Mouse (Mus musculus) lung, embryonic 15.5 days (tissue): ENCODE measurements around the gene Fmnl2. TPM values are rescaled to one million over a fixed set of nuclear protein-coding genes. Genes with fewer than 3 reads are reported as not detected.
A peak's percentile ranks its signal among the peaks of the same experiment; 100 is the strongest.

Source experiments
- ATAC-seq: fragments of 200-750 bp; cut with Nextera tagmentation; 2 replicates; pipeline ENCODE4 v1.8.0; 2017; ENCODE audit warnings: moderate number of reproducible peaks, borderline replicate concordance; ENCODE audit not compliant: low FRiP score, low TSS enrichment; ENCODE audit errors: extremely low read depth
- H3K27ac ChIP-seq: fragments of 300-500 bp; sonication (generic); 2 replicates; pipeline ENCODE4 v1.5.1; 2015; ENCODE audit warnings: moderate library complexity, mild to moderate bottlenecking, inconsistent platforms
- H3K27me3 ChIP-seq: fragments of 300-500 bp; sonication (generic); 2 replicates; pipeline ENCODE4 v1.6.1; 2015; ENCODE audit warnings: inconsistent platforms
- H3K36me3 ChIP-seq: fragments of 300-500 bp; sonication (generic); 2 replicates; pipeline ENCODE4 v1.6.1; 2015; ENCODE audit warnings: inconsistent platforms
- H3K4me1 ChIP-seq: fragments of 300-500 bp; sonication (generic); 2 replicates; pipeline ENCODE4 v1.6.1; 2015; ENCODE audit warnings: inconsistent platforms
- H3K4me2 ChIP-seq: fragments of 300-500 bp; sonication (generic); 2 replicates; pipeline ENCODE4 v1.6.1; 2015; ENCODE audit warnings: inconsistent platforms, mild to moderate bottlenecking, moderate library complexity
- H3K4me3 ChIP-seq: fragments of 300-500 bp; sonication (generic); 2 replicates; pipeline ENCODE4 v1.5.1; 2015; ENCODE audit warnings: mild to moderate bottlenecking, inconsistent platforms
- H3K9ac ChIP-seq: fragments of 300-500 bp; sonication (generic); 2 replicates; pipeline ENCODE4 v1.6.1; 2015; ENCODE audit warnings: inconsistent platforms
- H3K9me3 ChIP-seq: fragments of 300-500 bp; sonication (generic); 2 replicates; pipeline ENCODE4 v1.6.1; 2016; ENCODE audit warnings: inconsistent platforms
- WGBS: fragments of 180-500 bp; shearing (Covaris S2); methylation state at CpG from one replicate; pipeline ENCODE4 v1.1.7; 2015; 5-methylcytosine and 5-hydroxymethylcytosine counted together
- polyA plus RNA-seq: library from polyadenylated mRNA; unstranded; fragments of >200 nt; fragmentation: Nextera tagmentation; extraction: Ambion mirVana; gene quantifications from 2 replicates; pipeline ENCODE4 v1.2.1, GENCODE M21; 2015

Fmnl2 gene
- polyA plus RNA-seq, 1 experiment from 2014 or later = 3.7 TPM

DNA sequence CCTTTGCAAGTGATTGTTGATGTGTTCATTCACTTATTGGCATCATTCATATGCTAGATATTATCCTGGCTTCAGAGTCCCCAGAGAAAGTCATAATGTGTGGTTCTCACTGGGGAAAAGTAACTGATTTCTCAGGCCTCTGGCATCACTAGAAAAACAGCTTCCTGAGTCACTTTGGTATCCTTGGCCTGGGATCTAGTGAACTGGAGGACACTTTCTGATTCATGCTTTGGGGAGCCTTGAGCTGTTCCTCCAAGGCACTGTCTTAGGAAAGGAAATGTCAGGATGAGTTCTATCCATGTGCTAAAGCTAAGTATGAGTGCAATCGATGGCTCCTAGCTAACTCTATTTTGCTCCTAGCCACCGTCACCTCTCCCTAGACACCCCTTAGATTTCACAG lies 245.2 kb downstream of the Fmnl2 start:
- Histone ChIP-seq H3K9ac (no peak overlapping the region), H3K4me3 (no peak overlapping the region), H3K27ac (no peak overlapping the region), H3K36me3 (no peaks in the 10 kb centered on the region), H3K9me3 (no peaks in the 10 kb centered on the region), H3K4me1 (peaks cover 6% of the 10 kb centered on the region; the same call in 1 of the 2 replicates), H3K27me3 (no peaks in the 10 kb centered on the region), H3K4me2 (no peak overlapping the region)
- no peak for ATAC-seq
- WGBS = 98% methylated on average over 2 of the region's 2 CpGs

DNA sequence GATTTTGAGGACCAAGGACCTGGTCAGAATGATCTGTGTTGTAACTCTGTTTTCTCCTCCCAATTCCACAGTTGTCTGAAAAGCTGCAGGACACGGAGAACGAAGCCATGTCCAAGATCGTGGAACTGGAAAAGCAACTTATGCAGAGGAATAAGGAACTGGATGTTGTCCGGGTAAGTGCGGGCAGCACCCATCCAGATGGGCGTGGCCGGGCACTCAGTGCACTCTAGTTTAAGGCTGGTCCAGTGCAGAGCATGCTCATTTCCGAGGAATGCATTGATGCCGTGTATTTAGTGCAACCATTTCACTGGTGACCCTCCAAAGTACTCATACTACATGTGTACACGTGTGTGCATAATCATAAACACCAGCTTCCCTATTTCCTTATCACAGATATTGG lies 247.7 kb downstream of the Fmnl2 start:
- no peak for ATAC-seq
- no peaks in the 10 kb centered on the region for H3K9me3 ChIP-seq
- no peak overlapping the region for H3K4me3 ChIP-seq
- H3K27ac ChIP-seq = no peak overlapping the region
- no peak overlapping the region for H3K9ac ChIP-seq
- no peaks in the 10 kb centered on the region for H3K36me3 ChIP-seq
- WGBS = 86% methylated on average over 10 of the region's 10 CpGs
- no peaks in the 10 kb centered on the region for H3K27me3 ChIP-seq
- H3K4me1 ChIP-seq = peaks cover 6% of the 10 kb centered on the region; the same call in 1 of the 2 replicates
- no peak overlapping the region for H3K4me2 ChIP-seq

DNA sequence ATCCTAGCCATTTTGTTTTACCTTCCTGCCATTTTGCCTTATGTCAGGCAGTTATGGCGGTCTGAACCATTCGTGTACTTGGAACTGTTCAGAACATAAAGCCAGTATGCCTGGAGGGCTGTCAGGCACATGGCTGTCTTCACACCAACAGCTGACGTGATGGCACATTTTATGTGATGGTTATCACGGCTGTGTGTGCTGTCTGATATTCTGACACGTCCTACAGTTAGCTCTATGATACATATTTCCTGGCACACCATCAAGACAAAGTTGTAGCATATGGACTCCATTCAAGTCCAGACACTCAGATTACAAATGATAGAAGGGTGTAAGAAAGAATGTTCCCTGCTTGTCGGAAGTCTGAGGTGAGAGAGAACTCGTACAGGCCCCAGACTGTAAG lies 248.4 kb downstream of the Fmnl2 start:
- Histone ChIP-seq H3K36me3 (no peaks in the 10 kb centered on the region), H3K27ac (no peak overlapping the region), H3K9me3 (no peaks in the 10 kb centered on the region), H3K4me3 (no peak overlapping the region), H3K27me3 (no peaks in the 10 kb centered on the region), H3K9ac (no peak overlapping the region), H3K4me2 (no peak overlapping the region), H3K4me1 (peaks cover 6% of the 10 kb centered on the region; the same call in 1 of the 2 replicates)
- peak; percentile 81 for ATAC-seq
- WGBS = 49% methylated on average over 7 of the region's 7 CpGs

DNA sequence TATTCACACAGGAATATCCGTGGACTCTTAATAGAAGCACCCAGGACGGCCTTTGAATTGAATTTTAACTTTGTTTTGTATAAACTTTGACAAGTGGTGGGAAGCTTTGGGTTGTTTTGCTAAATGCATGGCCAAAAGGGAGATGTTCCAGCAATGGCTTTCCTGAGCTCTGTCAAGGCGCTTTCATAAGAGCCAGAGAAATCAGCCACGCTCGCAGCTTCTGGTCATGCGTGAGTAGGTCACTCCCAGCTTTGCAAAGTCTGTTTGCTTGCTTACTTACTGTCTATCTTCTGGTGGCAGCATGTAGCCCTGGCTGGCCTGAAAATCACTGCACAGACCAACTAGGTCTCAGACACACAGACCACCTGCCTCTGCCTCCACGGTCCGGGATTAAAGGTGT lies 248.8 kb downstream of the Fmnl2 start:
- Histone ChIP-seq H3K4me2 (no peak overlapping the region), H3K27ac (no peak overlapping the region), H3K9ac (no peak overlapping the region), H3K4me3 (no peak overlapping the region), H3K4me1 (peaks cover 6% of the 10 kb centered on the region; the same call in 1 of the 2 replicates), H3K27me3 (no peaks in the 10 kb centered on the region), H3K9me3 (no peaks in the 10 kb centered on the region), H3K36me3 (no peaks in the 10 kb centered on the region)
- no peak for ATAC-seq
- 70% methylated on average over 8 of the region's 8 CpGs for WGBS

DNA sequence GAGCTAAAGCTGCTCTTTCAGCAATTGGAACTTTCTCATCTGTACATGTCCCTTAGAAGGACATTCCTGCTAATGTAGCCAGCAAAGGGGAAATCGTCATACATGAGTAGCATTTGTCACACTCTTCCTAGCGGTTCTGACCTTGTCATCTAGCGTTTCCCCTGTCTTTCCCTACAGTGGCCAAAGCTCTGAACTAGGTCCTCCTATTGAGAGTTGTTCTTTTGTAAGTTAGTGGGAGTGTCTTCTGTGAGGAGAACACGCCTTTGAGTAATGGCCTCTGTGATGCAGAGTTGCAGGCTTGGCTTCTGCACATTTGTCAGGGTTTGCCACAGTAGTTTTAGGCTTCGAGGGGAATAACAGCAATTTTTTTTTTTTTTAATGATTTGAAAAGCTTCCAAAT lies 250.9 kb downstream of the Fmnl2 start:
- Histone ChIP-seq H3K27me3 (no peaks in the 10 kb centered on the region), H3K27ac (no peak overlapping the region), H3K36me3 (no peaks in the 10 kb centered on the region), H3K4me2 (no peak overlapping the region), H3K4me3 (no peak overlapping the region), H3K4me1 (peaks cover 6% of the 10 kb centered on the region; the same call in 1 of the 2 replicates), H3K9ac (no peak overlapping the region), H3K9me3 (no peaks in the 10 kb centered on the region)
- 73% methylated on average over 5 of the region's 5 CpGs for WGBS
- no peak for ATAC-seq

DNA sequence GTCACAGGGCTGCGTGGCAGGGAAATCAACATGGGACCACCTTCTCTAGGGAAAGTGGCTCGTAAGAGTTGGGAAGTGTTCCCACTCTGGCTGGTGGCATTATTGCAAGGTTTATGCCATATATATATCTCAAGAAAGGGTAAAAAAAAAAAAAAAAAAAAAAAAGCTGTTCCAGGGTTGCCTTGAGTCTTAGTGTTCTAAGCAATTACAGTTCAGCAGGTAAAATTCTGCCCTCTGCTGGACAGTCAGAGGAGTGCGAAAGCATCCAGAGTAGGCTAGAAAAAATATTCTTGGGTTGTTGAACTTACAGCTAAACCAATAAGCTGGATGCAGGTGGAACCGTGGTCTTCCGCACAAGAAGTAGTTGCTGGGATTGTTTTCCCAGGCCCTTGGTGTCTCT lies 264.1 kb downstream of the Fmnl2 start:
- no peak overlapping the region for H3K27ac ChIP-seq
- H3K27me3 ChIP-seq = no peaks in the 10 kb centered on the region
- WGBS = 61% methylated on average over 5 of the region's 5 CpGs
- H3K36me3 ChIP-seq = peaks cover 14% of the 10 kb centered on the region
- no peak overlapping the region for H3K4me3 ChIP-seq
- H3K4me1 ChIP-seq = no peaks in the 10 kb centered on the region
- ATAC-seq = no peak
- H3K9ac ChIP-seq = no peak overlapping the region
- H3K4me2 ChIP-seq = no peak overlapping the region
- H3K9me3 ChIP-seq = no peaks in the 10 kb centered on the region

DNA sequence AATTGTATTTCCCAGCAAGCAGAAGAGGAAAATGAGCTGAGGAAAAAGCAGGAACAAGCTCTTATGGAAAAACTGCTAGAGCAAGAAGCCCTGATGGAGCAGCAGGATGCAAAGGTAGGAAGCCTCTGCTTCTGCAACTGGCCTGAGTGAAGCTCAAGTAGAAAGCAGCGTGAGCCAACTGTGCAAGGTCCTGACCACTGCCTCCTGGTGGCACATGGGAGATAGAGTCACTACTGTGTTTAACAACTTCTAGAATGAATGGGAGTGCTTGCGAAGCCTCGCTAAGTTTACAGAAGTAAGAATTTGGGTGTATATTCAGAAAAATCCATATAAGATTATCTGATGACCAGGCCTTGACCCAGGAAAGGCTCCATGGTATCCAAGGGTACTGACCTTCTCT lies 268.3 kb downstream of the Fmnl2 start:
- no peaks in the 10 kb centered on the region for H3K4me1 ChIP-seq
- H3K4me2 ChIP-seq = no peak overlapping the region
- H3K27ac ChIP-seq = no peak overlapping the region
- peaks cover 11% of the 10 kb centered on the region for H3K36me3 ChIP-seq
- no peak for ATAC-seq
- H3K27me3 ChIP-seq = no peaks in the 10 kb centered on the region
- H3K4me3 ChIP-seq = no peak overlapping the region
- H3K9me3 ChIP-seq = no peaks in the 10 kb centered on the region
- 75% methylated on average over 3 of the region's 3 CpGs for WGBS
- no peak overlapping the region for H3K9ac ChIP-seq

DNA sequence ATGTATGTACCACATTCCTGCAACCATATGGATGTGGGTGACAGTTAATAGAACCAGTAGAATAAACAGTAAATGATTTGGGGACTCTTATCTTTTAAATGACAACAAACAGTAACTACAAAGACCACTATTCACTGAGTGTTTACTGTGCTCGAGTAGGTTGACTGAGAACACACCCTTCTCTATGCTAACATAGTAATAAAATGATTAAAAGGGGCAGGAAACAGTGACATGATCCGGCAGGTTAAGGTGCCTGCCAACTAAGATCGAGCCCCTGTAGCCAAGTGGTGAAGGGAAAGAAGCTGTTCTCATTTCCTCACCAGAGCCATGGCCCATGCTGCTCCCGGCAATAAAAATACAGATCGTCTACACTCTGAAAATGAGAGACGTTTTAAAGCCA lies 271.4 kb downstream of the Fmnl2 start:
- Histone ChIP-seq H3K27ac (no peak overlapping the region), H3K9me3 (no peaks in the 10 kb centered on the region), H3K27me3 (no peaks in the 10 kb centered on the region), H3K4me1 (no peaks in the 10 kb centered on the region), H3K4me3 (no peak overlapping the region), H3K4me2 (no peak overlapping the region), H3K36me3 (peaks cover 13% of the 10 kb centered on the region), H3K9ac (no peak overlapping the region)
- ATAC-seq = no peak
- WGBS = 53% methylated on average over 6 of the region's 6 CpGs

DNA sequence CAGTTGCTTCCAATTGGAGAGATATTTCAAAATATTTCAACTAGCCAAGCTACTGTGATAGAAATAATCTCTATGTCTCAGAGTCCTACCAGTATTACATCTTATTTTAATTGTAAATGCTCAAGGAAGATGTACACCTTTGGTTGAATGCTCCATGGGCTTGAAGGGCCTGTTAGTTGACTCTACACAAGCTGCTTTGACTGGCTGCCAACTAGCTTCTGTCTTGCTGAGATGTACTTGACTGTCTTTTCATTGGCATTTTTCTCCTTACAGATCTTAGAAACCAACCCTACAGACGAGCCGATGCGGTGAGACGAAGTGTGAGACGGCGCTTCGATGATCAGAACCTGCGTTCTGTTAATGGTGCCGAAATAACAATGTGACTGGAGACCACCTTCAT lies 273.9 kb downstream of the Fmnl2 start:
- no peak for ATAC-seq
- Histone ChIP-seq H3K27me3 (no peaks in the 10 kb centered on the region), H3K4me2 (no peak overlapping the region), H3K9ac (no peak overlapping the region), H3K4me3 (no peak overlapping the region), H3K36me3 (peaks cover 8% of the 10 kb centered on the region), H3K27ac (no peak overlapping the region), H3K9me3 (no peaks in the 10 kb centered on the region), H3K4me1 (no peaks in the 10 kb centered on the region)
- 88% methylated on average over 9 of the region's 9 CpGs for WGBS

DNA sequence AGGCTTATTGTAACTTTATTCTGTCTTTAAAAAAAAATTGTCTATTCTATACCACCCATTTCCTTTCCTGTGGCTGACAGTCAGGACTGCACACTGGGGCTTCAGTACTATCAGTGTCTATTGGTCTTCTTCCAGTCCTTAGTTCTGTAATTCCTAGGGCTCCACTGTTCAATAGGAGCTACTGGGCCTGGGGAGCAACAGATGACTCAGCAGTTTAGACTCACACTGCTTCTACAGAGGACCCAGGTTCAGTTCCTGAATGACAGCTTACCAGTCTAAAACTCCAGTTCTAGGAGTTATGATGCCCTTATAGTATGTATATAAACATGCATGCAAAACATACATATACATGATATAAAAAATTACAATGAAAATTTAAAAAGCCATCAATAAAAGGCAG lies 289.2 kb downstream of the Fmnl2 start:
- Histone ChIP-seq H3K4me1 (no peaks in the 10 kb centered on the region), H3K9me3 (no peaks in the 10 kb centered on the region), H3K27ac (no peak overlapping the region), H3K27me3 (no peaks in the 10 kb centered on the region), H3K4me2 (no peak overlapping the region), H3K9ac (no peak overlapping the region), H3K4me3 (no peak overlapping the region), H3K36me3 (peaks cover 46% of the 10 kb centered on the region)
- ATAC-seq = no peak

DNA sequence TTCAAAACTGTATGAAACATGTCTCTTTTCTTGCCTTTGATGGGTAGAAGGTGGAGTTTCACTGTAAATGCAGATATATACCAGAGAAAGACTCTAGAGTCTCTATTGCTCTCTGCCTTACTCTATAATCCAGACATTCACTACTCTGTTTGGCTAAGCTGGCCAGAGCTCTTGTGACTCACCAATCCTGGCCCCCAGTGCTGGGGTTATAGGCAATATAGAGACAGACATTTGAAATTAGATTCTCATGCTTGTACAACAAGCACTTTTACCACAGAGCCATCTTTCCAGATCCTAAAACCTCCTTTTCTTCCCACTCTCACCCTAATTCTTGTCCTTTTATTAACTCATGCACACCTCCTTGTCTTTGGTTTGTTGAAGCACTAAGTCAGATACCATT lies 316.3 kb downstream of the Fmnl2 start:
- H3K4me3 ChIP-seq = no peak overlapping the region
- no peak overlapping the region for H3K9ac ChIP-seq
- H3K27me3 ChIP-seq = no peaks in the 10 kb centered on the region
- H3K4me1 ChIP-seq = no peaks in the 10 kb centered on the region
- H3K27ac ChIP-seq = no peak overlapping the region
- peaks cover 26% of the 10 kb centered on the region; the same call in 1 of the 2 replicates for H3K36me3 ChIP-seq
- no peaks in the 10 kb centered on the region for H3K9me3 ChIP-seq
- ATAC-seq = no peak
- no peak overlapping the region for H3K4me2 ChIP-seq

DNA sequence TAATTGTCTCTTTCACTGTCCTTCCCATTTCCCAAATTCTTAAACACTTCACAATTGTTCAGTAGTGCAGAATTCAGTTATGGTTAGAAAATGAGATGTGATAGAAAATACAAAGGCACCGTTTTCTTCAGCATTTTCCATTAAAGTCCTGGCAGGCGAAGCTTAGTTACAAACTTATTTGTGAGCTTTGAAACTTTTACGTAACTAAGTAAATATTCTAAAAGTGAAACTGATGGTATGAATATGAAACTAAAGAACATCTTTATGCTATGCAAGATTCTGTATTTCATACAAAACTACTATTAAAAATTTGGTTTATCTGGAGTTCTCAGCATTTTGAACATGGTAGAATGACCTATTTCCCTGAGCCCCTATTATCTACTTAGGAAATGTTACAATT lies 321.3 kb downstream of the Fmnl2 start:
- H3K4me1 ChIP-seq = no peaks in the 10 kb centered on the region
- no peak overlapping the region for H3K27ac ChIP-seq
- no peaks in the 10 kb centered on the region for H3K9me3 ChIP-seq
- H3K4me3 ChIP-seq = no peak overlapping the region
- H3K27me3 ChIP-seq = no peaks in the 10 kb centered on the region
- H3K4me2 ChIP-seq = no peak overlapping the region
- ATAC-seq = no peak
- no peak overlapping the region for H3K9ac ChIP-seq
- H3K36me3 ChIP-seq = peaks cover 20% of the 10 kb centered on the region; the same call in 1 of the 2 replicates
- 79% methylated on average over 3 of the region's 3 CpGs for WGBS

DNA sequence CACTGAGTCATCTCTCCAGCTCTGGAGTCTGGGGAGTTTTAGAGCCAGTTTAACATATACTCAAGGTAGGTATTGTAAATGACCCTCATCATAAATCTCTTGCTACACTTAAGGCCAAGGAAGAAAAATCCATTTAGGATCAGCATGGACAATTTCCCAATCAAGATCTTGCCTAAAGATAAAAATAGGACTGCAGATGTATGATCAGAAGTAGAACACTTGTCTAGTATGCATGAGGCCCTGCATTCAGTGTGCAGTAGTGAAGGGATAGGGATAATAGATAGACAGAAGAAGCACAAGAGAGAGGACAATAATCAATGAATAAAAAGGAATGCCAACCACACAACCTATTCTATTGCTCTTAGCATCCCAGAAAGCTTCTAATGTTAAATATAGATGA lies 322.2 kb downstream of the Fmnl2 start:
- no peak overlapping the region for H3K27ac ChIP-seq
- ATAC-seq = no peak

More for the DNA sequence above, 322.2 kb downstream of the Fmnl2 start:
- peaks cover 12% of the 10 kb centered on the region; the same call in 1 of the 2 replicates for H3K36me3 ChIP-seq
- H3K9me3 ChIP-seq = no peaks in the 10 kb centered on the region
- H3K9ac ChIP-seq = no peak overlapping the region
- no peaks in the 10 kb centered on the region for H3K4me1 ChIP-seq
- H3K27me3 ChIP-seq = no peaks in the 10 kb centered on the region
- no peak overlapping the region for H3K4me3 ChIP-seq
- no peak overlapping the region for H3K4me2 ChIP-seq
